Mouse (Mus musculus) heart, adult 2 months (tissue): ENCODE results near the gene 6330409D20Rik. TPM values are rescaled to one million over a fixed set of nuclear protein-coding genes. Genes with fewer than 3 reads are reported as not detected.

Experiments used
- DNase-seq, 2 experiments: peaks; one replicate each; pipeline ENCODE4 v3.0.0; 2021
- H3K27ac ChIP-seq: fragments of 200-600 bp; 2 replicates; pipeline ENCODE4 v1.8.1; 2022
- H3K27me3 ChIP-seq: fragments of 200-500 bp; 2 replicates; pipeline ENCODE4 v1.6.1; 2012; ENCODE audit warnings: mild to moderate bottlenecking, low read length, inconsistent platforms, mixed read lengths; ENCODE audit not compliant: control insufficient read depth, insufficient read depth
- H3K36me3 ChIP-seq: fragments of 200-500 bp; 2 replicates; pipeline ENCODE4 v1.6.1; 2012; ENCODE audit warnings: low read length, inconsistent platforms; ENCODE audit not compliant: control insufficient read depth, insufficient read depth
- H3K4me1 ChIP-seq: fragments of 200-500 bp; 2 replicates; pipeline ENCODE4 v1.6.1; 2011; ENCODE audit warnings: low read length; ENCODE audit not compliant: control insufficient read depth, insufficient read depth
- H3K4me3 ChIP-seq: fragments of 200-600 bp; 2 replicates; pipeline ENCODE4 v1.8.1; 2022
- H3K79me2 ChIP-seq: fragments of 200-500 bp; replicated peaks from 2 replicates; pipeline ENCODE4 v1.6.1; 2012; ENCODE audit warnings: mild to moderate bottlenecking, inconsistent platforms, low read length, moderate library complexity, mixed read lengths; ENCODE audit not compliant: control insufficient read depth, insufficient read depth
- H3K9ac ChIP-seq: fragments of 200-500 bp; 2 replicates; pipeline ENCODE4 v1.6.1; 2012; ENCODE audit warnings: low read depth, mild to moderate bottlenecking, control low read depth, inconsistent platforms, low read length, mixed read lengths
- CTCF ChIP-seq: fragments of 200-600 bp; IDR thresholded peaks from 2 replicates; pipeline ENCODE4 v1.8.1; 2022; ENCODE audit warnings: antibody characterized with exemption, mild to moderate bottlenecking, moderate library complexity
- EP300 ChIP-seq: fragments of 200-500 bp; IDR thresholded peaks from 2 replicates; pipeline ENCODE4 v1.6.1; 2011; ENCODE audit warnings: low read depth, low read length, control low read depth; ENCODE audit not compliant: insufficient read depth
- POLR2A ChIP-seq: fragments of 200-500 bp; IDR thresholded peaks from 2 replicates; pipeline ENCODE4 v1.6.1; 2011; ENCODE audit warnings: mild to moderate bottlenecking, low read depth, low read length, control low read depth; ENCODE audit not compliant: insufficient read depth
- WGBS: fragments of 180-500 bp; shearing (Covaris S2); methylation state at CpG from one replicate; pipeline ENCODE4 v1.1.7; 2018; 5-methylcytosine and 5-hydroxymethylcytosine counted together
- intact Hi-C: fragments of 180-260 bp; cut with DNase I; formaldehyde crosslinking; loops from one replicate; pipeline ENCODE4 v1.15.1; 2025
- polyA plus RNA-seq: library from polyadenylated mRNA; depleted of rRNA; stranded (reverse); fragments of >200 nt; gene quantifications from 2 replicates; pipeline ENCODE4 v1.2.3, GENCODE M21; 2012
- total RNA-seq, 2 experiments: library from RNA; stranded (reverse); gene quantifications; 2 replicates each; pipeline ENCODE4 v1.2.3; 2021

6330409D20Rik gene
- total and polyA plus RNA-seq, 3 experiments: not detected

DNA sequence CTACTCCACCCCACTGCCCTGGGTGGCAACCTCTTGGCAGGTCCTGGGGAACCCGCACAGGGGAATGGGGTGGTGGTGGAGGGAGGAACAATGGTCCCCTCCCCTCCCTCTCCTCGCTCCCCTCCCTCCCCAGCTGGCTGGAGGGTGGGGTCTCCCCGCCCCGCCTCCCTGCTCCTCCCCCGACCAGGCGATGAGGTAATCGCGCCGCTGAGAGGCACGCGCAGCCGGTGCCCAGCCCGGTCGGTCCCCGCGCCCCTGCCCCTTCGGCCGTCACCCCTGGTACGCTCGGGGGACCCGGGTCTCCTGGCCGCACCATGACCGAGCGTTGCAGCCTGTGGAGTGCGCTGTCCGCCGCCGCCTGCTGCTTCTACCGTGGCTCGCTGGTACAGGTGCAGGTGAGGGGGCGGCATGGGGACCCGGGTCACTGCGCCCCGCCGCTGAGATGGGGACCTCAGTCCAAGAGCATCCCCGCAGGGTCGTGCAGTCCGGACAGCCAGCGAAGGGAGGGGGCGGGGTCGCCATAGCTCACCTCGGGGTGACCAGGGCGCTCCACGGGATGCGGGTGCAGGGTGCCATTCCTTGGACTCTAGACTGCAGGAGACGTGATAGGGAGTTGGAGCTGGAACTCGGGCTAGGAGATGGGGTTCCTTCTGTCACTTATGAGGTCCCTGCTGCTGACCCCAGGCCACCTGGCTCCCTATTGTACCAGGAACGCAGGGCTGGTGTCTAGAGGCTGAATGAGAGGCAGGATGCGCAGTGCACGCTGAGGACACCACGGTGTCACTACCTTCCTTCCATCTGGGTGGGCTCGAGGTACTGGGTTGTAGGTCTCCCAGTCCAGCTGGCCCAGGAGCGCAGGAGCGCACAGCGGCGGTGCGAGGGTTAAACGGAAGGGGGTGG lies 707 bp upstream of the 6330409D20Rik start:
- H3K27ac ChIP-seq: peak overlapping the region; percentile 38

GRCm38 (mm10) chr2:32739311-32739710 lies 1.5 kb downstream of the 6330409D20Rik start:
- Histone ChIP-seq H3K9ac (no peak overlapping the region), H3K4me1 (peaks cover 12% of the 10 kb centered on the region), H3K27ac (peak overlapping the region; percentile 31; the same call in 1 of the 2 replicates), H3K36me3 (peaks cover 8% of the 10 kb centered on the region), H3K79me2 (peaks cover 5% of the 10 kb centered on the region), H3K4me3 (no peak overlapping the region), H3K27me3 (peaks cover 2% of the 10 kb centered on the region; the same call in 1 of the 2 replicates)
- DNase-seq: no peak
- TF ChIP-seq CTCF: no peak
- TF ChIP-seq EP300: no peak
- TF ChIP-seq POLR2A: no peak
- 49% methylated on average over 4 of the region's 4 CpGs for WGBS
- intact Hi-C loops: no loop called here

More for the DNA sequence above, 707 bp upstream of the 6330409D20Rik start:
- intact Hi-C loops: loop anchor here (2.0 kb wide), 1 partner anchor 13 kb away; no protein-coding TSS in a partner anchor
- peaks cover 5% of the 10 kb centered on the region for H3K79me2 ChIP-seq
- H3K9ac ChIP-seq: peak overlapping the region; percentile 52
- TF ChIP-seq CTCF (no peak), EP300 (no peak), POLR2A (no peak)
- peaks cover 4% of the 10 kb centered on the region for H3K4me1 ChIP-seq
- peak; percentile 62 to 75 for DNase-seq
- WGBS: 26% methylated on average over 53 of the region's 58 CpGs
- H3K4me3 ChIP-seq: peak overlapping the region; percentile 46
- peaks cover 6% of the 10 kb centered on the region; the same call in 1 of the 2 replicates for H3K36me3 ChIP-seq
- H3K27me3 ChIP-seq: peaks cover 2% of the 10 kb centered on the region; the same call in 1 of the 2 replicates

- DNase-seq: no peak
- intact Hi-C loops: no loop called here
- H3K4me1 ChIP-seq: peaks cover 20% of the 10 kb centered on the region
- TF ChIP-seq CTCF (peak; percentile 18; the same call in 1 of the 2 replicates), POLR2A (no peak), EP300 (no peak)
- peaks cover 2% of the 10 kb centered on the region; the same call in 1 of the 2 replicates for H3K27me3 ChIP-seq
- 0 out of 2 replicates have a peak overlapping the region, but pooled peaks have one; percentile 17 for H3K9ac ChIP-seq
- no peak overlapping the region for H3K4me3 ChIP-seq
- peaks cover 8% of the 10 kb centered on the region for H3K36me3 ChIP-seq
- 39% methylated on average over 6 of the region's 6 CpGs for WGBS
- H3K27ac ChIP-seq: peak overlapping the region; percentile 79
- H3K79me2 ChIP-seq: peaks cover 5% of the 10 kb centered on the region
Observed at GRCm38 (mm10) chr2:32737008-32737407, 3.8 kb downstream of the 6330409D20Rik start.

DNA sequence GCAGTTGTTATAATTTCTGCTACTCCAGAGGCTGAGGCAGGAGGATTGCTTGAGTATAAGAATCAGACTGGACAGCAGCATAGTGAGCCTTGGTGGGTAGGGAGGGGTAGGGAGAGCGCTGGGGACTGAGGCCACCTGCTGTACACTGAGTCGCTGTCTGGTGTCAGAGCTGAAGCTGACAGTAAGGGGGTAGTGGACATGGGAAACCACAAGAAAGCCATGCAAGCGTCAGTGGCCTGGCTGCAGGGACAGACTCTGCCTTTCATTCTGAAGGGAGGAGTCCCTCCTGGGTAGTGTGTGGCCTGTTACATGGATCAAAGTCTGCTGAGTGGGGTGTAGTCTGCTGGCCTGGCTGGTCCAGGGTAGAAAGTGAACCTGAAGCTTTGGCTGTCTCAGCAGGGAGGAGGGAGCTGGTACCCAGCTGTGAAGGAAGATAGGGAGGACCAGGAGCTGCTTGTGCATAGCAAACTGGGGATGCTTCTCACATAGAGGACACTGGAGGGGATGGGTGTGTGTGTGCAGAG lies 4.4 kb downstream of the 6330409D20Rik start:
- H3K79me2 ChIP-seq: peaks cover 2% of the 10 kb centered on the region; the same call in 1 of the 2 replicates
- peak overlapping the region; percentile 34; the same call in 1 of the 2 replicates for H3K9ac ChIP-seq
- TF ChIP-seq POLR2A (no peak), EP300 (no peak), CTCF (no peak)
- H3K4me1 ChIP-seq: peaks cover 21% of the 10 kb centered on the region
- H3K36me3 ChIP-seq: peaks cover 8% of the 10 kb centered on the region
- H3K27ac ChIP-seq: peak overlapping the region; percentile 79
- H3K27me3 ChIP-seq: peaks cover 1% of the 10 kb centered on the region; the same call in 1 of the 2 replicates
- DNase-seq: no peak
- intact Hi-C loops: no loop called here
- 60% methylated on average over 3 of the region's 3 CpGs for WGBS
- peak overlapping the region; percentile 16; the same call in 1 of the 2 replicates for H3K4me3 ChIP-seq

- Histone ChIP-seq H3K9ac (peak overlapping the region; percentile 30; the same call in 1 of the 2 replicates), H3K27ac (peak overlapping the region; percentile 79), H3K4me3 (peak overlapping the region; percentile 35), H3K4me1 (peaks cover 24% of the 10 kb centered on the region), H3K27me3 (no peaks in the 10 kb centered on the region), H3K36me3 (peaks cover 6% of the 10 kb centered on the region), H3K79me2 (no peaks in the 10 kb centered on the region)
- intact Hi-C loops: loop anchor here (5.0 kb wide), 1 partner anchor 83 kb away; no protein-coding TSS in a partner anchor
- 47% methylated on average over 4 of the region's 4 CpGs for WGBS
- DNase-seq: peak; percentile 83 to 87
- TF ChIP-seq EP300 (peak; percentile 100), CTCF (no peak), POLR2A (peak; percentile 54; the same call in 1 of the 2 replicates)
Observed at GRCm38 (mm10) chr2:32734933-32735332, 5.9 kb downstream of the 6330409D20Rik start.
